Mouse (Mus musculus) gonadal fat pad, adult 2 months (tissue): ENCODE results near the gene Ash1l. TPM values are rescaled to one million over a fixed set of nuclear protein-coding genes. Genes with fewer than 3 reads are reported as not detected.
"Not testable (repeated sequence)": the region's sequence is repeated elsewhere in the genome, so short reads cannot be mapped to it uniquely, and the experiment has no call there.

Experiments
- DNase-seq: peaks from one replicate; pipeline ENCODE4 v3.0.0-alpha.2; 2012; ENCODE audit warnings: low read depth
- polyA plus RNA-seq: library from polyadenylated mRNA; depleted of rRNA; stranded (reverse); fragments of >200 nt; gene quantifications from 2 replicates; pipeline ENCODE4 v1.2.3, GENCODE M21; 2012

Gene Ash1l
- polyA plus RNA-seq, 1 experiment, result 10.8 TPM

- no peak for DNase-seq
Measured at GRCm38 (mm10) chr3:88953736-88954135, 3.3 kb downstream of the Ash1l start.

GRCm38 (mm10) chr3:88963211-88963610 lies 12.8 kb downstream of the Ash1l start:
- not testable (repeated sequence) for DNase-seq

- no peak for DNase-seq
Measured at GRCm38 (mm10) chr3:88975012-88975411, 24.6 kb downstream of the Ash1l start.

GRCm38 (mm10) chr3:88981206-88982010 lies 31.0 kb downstream of the Ash1l start:
- peak; percentile 86 for DNase-seq

GRCm38 (mm10) chr3:88983921-88984381 lies 33.5 kb downstream of the Ash1l start:
- DNase-seq, result no peak

GRCm38 (mm10) chr3:88992793-88993192 lies 42.4 kb downstream of the Ash1l start:
- DNase-seq, result no peak

- DNase-seq, result no peak
Measured at GRCm38 (mm10) chr3:89001536-89001935, 51.1 kb downstream of the Ash1l start.

GRCm38 (mm10) chr3:89030896-89031295 lies 80.5 kb downstream of the Ash1l start:
- not testable (repeated sequence) for DNase-seq

GRCm38 (mm10) chr3:89043359-89043758 lies 92.9 kb downstream of the Ash1l start:
- no peak for DNase-seq

- peak; percentile 36 for DNase-seq
Measured at GRCm38 (mm10) chr3:89058361-89058760, 107.9 kb downstream of the Ash1l start.

GRCm38 (mm10) chr3:89058783-89059182 lies 108.4 kb downstream of the Ash1l start:
- DNase-seq, result no peak

- DNase-seq, result no peak
Measured at GRCm38 (mm10) chr3:89061696-89062095, 111.3 kb downstream of the Ash1l start.

- no peak for DNase-seq
Measured at GRCm38 (mm10) chr3:89067265-89067664, 116.8 kb downstream of the Ash1l start.

- no peak for DNase-seq
Measured at GRCm38 (mm10) chr3:89077383-89077782, 127.0 kb downstream of the Ash1l start.

- not testable (repeated sequence) for DNase-seq
Measured at GRCm38 (mm10) chr3:89082287-89082686, 131.9 kb downstream of the Ash1l start.

GRCm38 (mm10) chr3:89084133-89084532 lies 133.7 kb downstream of the Ash1l start:
- no peak for DNase-seq

GRCm38 (mm10) chr3:89084654-89085190 lies 134.3 kb downstream of the Ash1l start:
- no peak for DNase-seq

- no peak for DNase-seq
Measured at GRCm38 (mm10) chr3:89087338-89088110, 137.1 kb downstream of the Ash1l start.

- no peak for DNase-seq
Measured at GRCm38 (mm10) chr3:89088974-89089373, 138.6 kb downstream of the Ash1l start.

- peak; percentile 71 for DNase-seq
Measured at GRCm38 (mm10) chr3:89089882-89090591, 139.6 kb downstream of the Ash1l start.

- DNase-seq, result no peak
Measured at GRCm38 (mm10) chr3:89090694-89091655, 140.6 kb downstream of the Ash1l start.
